Mouse (Mus musculus) heart, embryonic 16.5 days (tissue): ENCODE data around the gene Hoxb9. TPM values are rescaled to one million over a fixed set of nuclear protein-coding genes. Genes with fewer than 3 reads are reported as not detected.

ENCODE experiments used
- ATAC-seq: fragments of 200-750 bp; cut with Nextera tagmentation; replicated peaks from 2 replicates; pipeline ENCODE4 v1.8.0; 2017; ENCODE audit warnings: moderate number of reproducible peaks; ENCODE audit not compliant: insufficient read depth, low FRiP score; ENCODE audit errors: extremely low read depth
- H3K27ac ChIP-seq: fragments of 300-500 bp; sonication (generic); 2 replicates; pipeline ENCODE4 v1.5.1; 2014; ENCODE audit warnings: mild to moderate bottlenecking, low read length, control low read depth, moderate library complexity
- H3K27me3 ChIP-seq: fragments of 300-500 bp; sonication (generic); 2 replicates; pipeline ENCODE4 v1.6.1; 2014; ENCODE audit warnings: low read length, mixed read lengths; ENCODE audit not compliant: control insufficient read depth, insufficient read depth
- H3K36me3 ChIP-seq: fragments of 300-500 bp; sonication (generic); 2 replicates; pipeline ENCODE4 v1.6.1; 2014; ENCODE audit not compliant: control insufficient read depth, insufficient read depth
- H3K4me1 ChIP-seq: fragments of 300-500 bp; sonication (generic); 2 replicates; pipeline ENCODE4 v1.6.1; 2014; ENCODE audit warnings: low read length, mixed read lengths; ENCODE audit not compliant: control insufficient read depth, insufficient read depth
- H3K4me2 ChIP-seq: fragments of 300-500 bp; sonication (generic); 2 replicates; pipeline ENCODE4 v1.6.1; 2014; ENCODE audit warnings: low read depth, mild to moderate bottlenecking, control low read depth, low read length
- H3K4me3 ChIP-seq: fragments of 300-500 bp; sonication (generic); 2 replicates; pipeline ENCODE4 v1.5.1; 2014; ENCODE audit warnings: mild to moderate bottlenecking, control low read depth, low read length
- H3K9ac ChIP-seq: fragments of 300-500 bp; sonication (generic); 2 replicates; pipeline ENCODE4 v1.6.1; 2014; ENCODE audit warnings: low read length, control low read depth
- H3K9me3 ChIP-seq: fragments of 300-500 bp; sonication (generic); replicated peaks from 2 replicates; pipeline ENCODE4 v1.6.1; 2016; ENCODE audit warnings: low read length; ENCODE audit not compliant: control insufficient read depth
- WGBS: fragments of 180-500 bp; shearing (Covaris S2); extraction: QIAGEN DNeasy Blood & Tissue Kit; methylation state at CpG from one replicate; pipeline ENCODE4 v1.1.7; 2014; 5-methylcytosine and 5-hydroxymethylcytosine counted together
- polyA plus RNA-seq: library from polyadenylated mRNA; unstranded; fragments of >200 nt; fragmentation: Nextera tagmentation; extraction: Ambion mirVana; gene quantifications from 2 replicates; pipeline ENCODE4 v1.2.1, GENCODE M21; 2015

The Hoxb9 gene
- polyA plus RNA-seq, 1 experiment from 2014 or later, result not detected

- Histone ChIP-seq H3K27me3 (peaks cover 95% of the 10 kb centered on the region), H3K4me2 (peak overlapping the region; percentile 42; the same call in 1 of the 2 replicates), H3K9me3 (no peaks in the 10 kb centered on the region), H3K4me1 (0 out of 2 replicates have a peak, but pooled peaks cover 2% of the 10 kb centered on the region), H3K36me3 (no peaks in the 10 kb centered on the region), H3K4me3 (peak overlapping the region; percentile 24), H3K9ac (no peak overlapping the region), H3K27ac (no peak overlapping the region)
- WGBS, result 1% methylated on average over 52 of the region's 58 CpGs
- ATAC-seq, result no peak
These were observed 1.0 kb downstream of the Hoxb9 start for GRCm38 (mm10) chr11:96272024-96272921.

DNA sequence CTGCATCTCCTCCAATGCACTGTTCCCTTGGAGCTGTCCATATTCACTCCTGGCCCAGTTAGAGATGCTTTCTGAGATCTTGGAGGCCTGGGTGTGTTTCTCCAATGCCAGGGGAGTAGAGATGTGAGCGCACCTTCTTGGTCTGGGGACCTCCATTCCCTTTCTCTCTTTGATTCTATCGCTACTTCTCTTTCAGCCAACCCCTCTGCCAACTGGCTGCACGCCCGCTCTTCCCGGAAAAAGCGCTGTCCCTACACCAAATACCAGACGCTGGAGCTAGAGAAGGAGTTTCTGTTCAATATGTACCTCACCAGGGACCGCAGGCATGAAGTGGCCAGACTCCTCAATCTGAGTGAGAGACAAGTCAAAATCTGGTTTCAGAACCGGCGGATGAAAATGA is 3.2 kb downstream of the Hoxb9 start:
- Histone ChIP-seq H3K4me2 (no peak overlapping the region), H3K4me1 (0 out of 2 replicates have a peak, but pooled peaks cover 2% of the 10 kb centered on the region), H3K27ac (no peak overlapping the region), H3K27me3 (peaks cover 96% of the 10 kb centered on the region), H3K9me3 (no peaks in the 10 kb centered on the region), H3K9ac (no peak overlapping the region), H3K4me3 (no peak overlapping the region), H3K36me3 (no peaks in the 10 kb centered on the region)
- ATAC-seq, result no peak
- 10% methylated on average over 10 of the region's 10 CpGs for WGBS

- Histone ChIP-seq H3K27ac (no peak overlapping the region), H3K27me3 (peaks cover 95% of the 10 kb centered on the region), H3K36me3 (no peaks in the 10 kb centered on the region), H3K9me3 (no peaks in the 10 kb centered on the region), H3K4me3 (no peak overlapping the region), H3K9ac (no peak overlapping the region), H3K4me1 (0 out of 2 replicates have a peak, but pooled peaks cover 1% of the 10 kb centered on the region), H3K4me2 (no peak overlapping the region)
- WGBS, result 6% methylated on average over 4 of the region's 4 CpGs
- ATAC-seq, result no peak
These were observed 4.6 kb downstream of the Hoxb9 start for GRCm38 (mm10) chr11:96275896-96276295.

DNA sequence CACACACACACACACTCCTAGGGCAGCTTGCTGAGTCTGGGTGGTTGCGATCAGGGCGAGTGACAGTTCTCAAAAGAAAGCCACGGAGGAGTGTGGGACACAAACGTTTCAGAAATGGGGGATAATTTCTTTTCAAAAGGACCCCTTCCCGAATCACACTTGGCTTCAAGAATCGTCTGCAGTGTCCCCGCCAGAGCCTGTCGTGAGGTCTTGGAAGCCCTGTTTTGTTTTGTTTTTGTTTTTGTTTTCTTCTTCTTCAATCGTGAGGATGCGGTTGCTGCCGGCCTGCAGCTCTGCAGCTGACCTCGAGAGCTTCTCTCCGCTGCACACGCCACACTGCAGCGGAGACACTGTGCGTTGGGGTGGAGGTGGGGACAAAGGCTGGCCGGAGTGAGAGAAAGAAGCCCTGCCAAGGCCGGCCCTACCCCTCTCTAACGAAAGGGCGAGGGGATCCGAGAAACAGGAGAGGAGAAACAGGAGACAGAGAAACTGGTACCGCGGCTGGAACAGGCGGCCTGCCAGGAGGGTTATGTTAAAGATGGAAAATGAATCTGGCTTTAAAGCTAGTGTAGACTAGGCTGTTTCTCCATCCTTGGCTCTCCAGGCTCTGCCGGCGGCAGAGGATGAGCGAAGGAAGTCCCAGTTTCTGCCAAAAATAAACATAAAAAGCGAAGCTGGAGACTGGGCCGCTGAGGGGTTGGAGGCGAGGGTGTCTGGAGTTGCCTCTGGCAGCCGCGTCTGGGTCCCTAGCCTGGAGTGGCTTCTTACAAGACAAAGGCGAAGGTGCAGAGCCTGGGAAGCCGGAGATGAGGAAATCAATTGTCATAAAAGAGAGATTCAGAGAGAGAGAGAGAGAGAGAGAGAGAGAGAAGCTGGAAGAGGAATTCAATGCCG is 6.1 kb downstream of the Hoxb9 start:
- Histone ChIP-seq H3K9ac (no peak overlapping the region), H3K4me1 (no peaks in the 10 kb centered on the region), H3K36me3 (no peaks in the 10 kb centered on the region), H3K4me3 (no peak overlapping the region), H3K27me3 (peaks cover 94% of the 10 kb centered on the region), H3K4me2 (no peak overlapping the region), H3K27ac (no peak overlapping the region), H3K9me3 (no peaks in the 10 kb centered on the region)
- WGBS, result 3% methylated on average over 35 of the region's 35 CpGs
- ATAC-seq, result no peak

DNA sequence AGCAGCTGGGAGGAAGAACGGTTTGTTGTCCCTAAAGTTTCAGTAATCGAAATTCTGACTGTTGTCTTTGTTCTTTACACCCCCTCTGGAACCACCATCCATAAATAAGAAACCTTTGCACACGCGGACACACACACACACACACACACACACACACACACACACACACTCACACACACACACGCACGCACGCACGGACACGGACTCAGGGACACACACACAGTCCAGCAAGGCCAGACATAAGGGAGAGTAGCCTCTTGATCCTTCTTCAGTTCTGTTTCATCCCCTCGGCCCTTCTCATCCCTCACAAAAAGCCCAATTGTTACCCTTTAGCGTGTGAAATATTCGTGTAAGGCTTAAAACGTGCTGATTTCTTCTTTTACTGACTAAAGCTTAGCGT is 7.1 kb downstream of the Hoxb9 start:
- no peak for ATAC-seq
- Histone ChIP-seq H3K4me2 (no peak overlapping the region), H3K27me3 (peaks cover 92% of the 10 kb centered on the region), H3K9ac (no peak overlapping the region), H3K27ac (no peak overlapping the region), H3K4me3 (no peak overlapping the region), H3K4me1 (no peaks in the 10 kb centered on the region), H3K9me3 (no peaks in the 10 kb centered on the region), H3K36me3 (no peaks in the 10 kb centered on the region)
- 27% methylated on average over 14 of the region's 14 CpGs for WGBS

DNA sequence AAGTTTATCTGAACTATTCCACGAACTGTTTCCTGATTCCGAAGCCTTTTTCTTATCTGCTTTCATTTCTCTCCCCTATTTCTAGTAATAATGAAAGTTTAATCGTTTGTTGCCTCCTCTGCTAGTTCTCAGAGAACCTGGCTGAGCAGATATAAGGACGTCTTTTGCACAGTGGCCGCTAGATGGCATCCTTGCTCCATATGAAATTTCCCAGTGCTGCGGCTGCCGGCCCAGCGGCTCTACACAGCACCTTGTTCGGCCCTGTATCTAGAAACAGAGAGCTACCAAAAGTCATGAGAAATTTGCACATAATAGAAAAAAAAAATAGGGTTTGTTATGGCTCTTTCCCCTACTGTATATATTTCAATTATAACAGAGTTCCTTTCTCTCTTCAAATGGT is 7.5 kb downstream of the Hoxb9 start:
- peak; percentile 67; the same call in 1 of the 2 replicates for ATAC-seq

DNA sequence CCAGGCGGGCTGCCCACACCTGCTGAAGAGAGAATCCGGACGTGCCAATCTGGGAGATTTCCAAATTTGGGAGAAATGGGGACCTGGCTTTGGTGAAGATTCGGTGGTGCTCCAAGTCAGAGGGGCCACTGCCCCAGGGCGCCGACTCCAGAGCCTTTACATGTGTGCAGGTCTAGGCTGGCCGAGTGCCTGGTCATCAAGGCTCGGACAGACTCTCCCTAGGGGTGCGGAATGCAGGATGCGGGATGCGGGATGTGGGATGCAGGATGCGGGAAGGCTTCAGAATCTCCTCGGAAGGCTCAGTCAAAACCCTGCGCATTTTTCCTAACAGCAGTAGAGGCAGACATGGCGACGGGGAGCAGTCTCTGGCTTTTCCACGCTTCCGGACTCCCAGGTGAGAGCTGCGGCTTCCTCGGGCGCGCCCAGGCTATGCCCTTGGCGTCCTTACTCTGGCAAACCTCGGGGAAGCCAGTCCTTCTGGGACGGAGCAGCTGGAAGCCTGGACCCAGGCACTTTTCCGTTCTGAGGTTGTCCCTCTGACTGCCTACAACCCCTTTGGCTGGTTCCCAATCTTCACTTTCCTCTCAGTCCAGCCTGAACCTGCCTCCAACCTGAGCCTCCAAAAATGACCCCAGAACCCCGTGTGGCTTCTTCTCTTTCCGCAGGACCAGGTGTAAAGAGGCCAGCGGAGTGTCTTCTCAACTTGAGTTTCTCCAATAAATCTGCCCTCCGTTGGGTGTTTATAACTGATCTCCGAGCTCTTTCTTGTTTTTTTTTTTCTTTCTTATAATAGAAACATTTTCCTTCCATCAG is 8.4 kb downstream of the Hoxb9 start:
- no peak overlapping the region for H3K4me2 ChIP-seq
- WGBS, result 4% methylated on average over 31 of the region's 31 CpGs
- H3K27me3 ChIP-seq, result peaks cover 88% of the 10 kb centered on the region
- no peaks in the 10 kb centered on the region for H3K9me3 ChIP-seq
- no peak overlapping the region for H3K4me3 ChIP-seq
- no peak overlapping the region for H3K27ac ChIP-seq
- ATAC-seq, result no peak
- H3K36me3 ChIP-seq, result no peaks in the 10 kb centered on the region
- H3K9ac ChIP-seq, result no peak overlapping the region
- H3K4me1 ChIP-seq, result peaks cover 5% of the 10 kb centered on the region

More for the DNA sequence above, 7.5 kb downstream of the Hoxb9 start:
- Histone ChIP-seq H3K27ac (no peak overlapping the region), H3K36me3 (no peaks in the 10 kb centered on the region), H3K4me1 (peaks cover under 1% of the 10 kb centered on the region), H3K9ac (no peak overlapping the region), H3K4me3 (no peak overlapping the region), H3K27me3 (peaks cover 92% of the 10 kb centered on the region), H3K4me2 (no peak overlapping the region), H3K9me3 (no peaks in the 10 kb centered on the region)
- WGBS, result under 1% methylated on average over 9 of the region's 9 CpGs

- H3K4me2 ChIP-seq, result no peak overlapping the region
- H3K4me3 ChIP-seq, result no peak overlapping the region
- H3K36me3 ChIP-seq, result no peaks in the 10 kb centered on the region
- WGBS, result 13% methylated on average over 8 of the region's 8 CpGs
- H3K27ac ChIP-seq, result no peak overlapping the region
- H3K9ac ChIP-seq, result no peak overlapping the region
- ATAC-seq, result no peak
- H3K27me3 ChIP-seq, result peaks cover 87% of the 10 kb centered on the region
- H3K4me1 ChIP-seq, result peaks cover 5% of the 10 kb centered on the region
- no peaks in the 10 kb centered on the region for H3K9me3 ChIP-seq
These were observed 9.4 kb downstream of the Hoxb9 start for GRCm38 (mm10) chr11:96280399-96281378.
